Mouse (Mus musculus) midbrain, embryonic 13.5 days (tissue): Measurements from ENCODE around the gene Vav2. TPM values are rescaled to one million over a fixed set of nuclear protein-coding genes. Genes with fewer than 3 reads are reported as not detected.

Experiments
- ATAC-seq: fragments of 200-750 bp; cut with Nextera tagmentation; 2 replicates; pipeline ENCODE4 v1.8.0; 2017; ENCODE audit warnings: mild to moderate bottlenecking, moderate TSS enrichment, moderate library complexity
- H3K27ac ChIP-seq: fragments of 300-500 bp; sonication (generic); 2 replicates; pipeline ENCODE4 v1.5.1; 2015; ENCODE audit warnings: inconsistent platforms, mild to moderate bottlenecking, moderate library complexity
- H3K27me3 ChIP-seq: fragments of 300-500 bp; sonication (generic); 2 replicates; pipeline ENCODE4 v1.6.1; 2015; ENCODE audit warnings: mild to moderate bottlenecking, inconsistent platforms
- H3K36me3 ChIP-seq: fragments of 300-500 bp; sonication (generic); 2 replicates; pipeline ENCODE4 v1.6.1; 2015; ENCODE audit warnings: mild to moderate bottlenecking, inconsistent platforms
- H3K4me1 ChIP-seq: fragments of 300-500 bp; sonication (generic); replicated peaks from 2 replicates; pipeline ENCODE4 v1.6.1; 2015; ENCODE audit warnings: inconsistent platforms
- H3K4me2 ChIP-seq: fragments of 300-500 bp; sonication (generic); replicated peaks from 2 replicates; pipeline ENCODE4 v1.6.1; 2015; ENCODE audit warnings: moderate library complexity, mild to moderate bottlenecking, inconsistent platforms
- H3K4me3 ChIP-seq: fragments of 300-500 bp; sonication (generic); replicated peaks from 2 replicates; pipeline ENCODE4 v1.5.1; 2015; ENCODE audit warnings: mild to moderate bottlenecking, inconsistent platforms
- H3K9ac ChIP-seq: fragments of 300-500 bp; sonication (generic); replicated peaks from 2 replicates; pipeline ENCODE4 v1.6.1; 2015; ENCODE audit warnings: mild to moderate bottlenecking, inconsistent platforms
- H3K9me3 ChIP-seq: fragments of 300-500 bp; sonication (generic); 2 replicates; pipeline ENCODE4 v1.6.1; 2016; ENCODE audit warnings: mild to moderate bottlenecking, inconsistent platforms
- WGBS: fragments of 180-500 bp; shearing (Covaris S2); methylation state at CpG from one replicate; pipeline ENCODE4 v1.1.7; 2015; 5-methylcytosine and 5-hydroxymethylcytosine counted together
- polyA plus RNA-seq: library from polyadenylated mRNA; unstranded; fragments of >200 nt; fragmentation: Nextera tagmentation; extraction: Ambion mirVana; gene quantifications from 2 replicates; pipeline ENCODE4 v1.2.1, GENCODE M21; 2015

Gene Vav2
- polyA plus RNA-seq, 1 experiment from 2014 or later, result 15.4 TPM

DNA sequence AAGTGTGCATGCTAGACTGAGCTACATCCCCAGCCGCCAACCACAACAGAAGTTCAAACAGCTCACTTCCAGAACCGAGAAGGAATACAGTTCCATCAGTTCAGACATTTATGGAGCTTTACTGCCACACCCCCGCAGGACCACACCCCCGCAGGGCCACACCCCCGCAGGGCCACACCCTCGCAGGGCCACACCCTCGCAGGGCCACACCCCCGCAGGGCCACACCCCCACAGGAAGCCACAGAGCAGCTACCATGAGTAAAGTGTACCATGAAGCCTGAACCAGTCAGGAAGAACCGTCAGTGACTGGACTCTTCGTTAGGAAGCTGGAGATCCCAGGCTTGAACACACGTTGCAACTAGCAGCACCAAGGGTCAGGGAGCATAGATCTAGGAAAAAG is 11.4 kb upstream of the Vav2 start:
- WGBS, result 27% methylated on average over 11 of the region's 11 CpGs
- Histone ChIP-seq H3K4me2 (no peak overlapping the region), H3K27ac (no peak overlapping the region), H3K4me3 (no peak overlapping the region), H3K4me1 (peaks cover 11% of the 10 kb centered on the region), H3K36me3 (no peaks in the 10 kb centered on the region), H3K27me3 (no peaks in the 10 kb centered on the region), H3K9me3 (no peaks in the 10 kb centered on the region), H3K9ac (no peak overlapping the region)
- no peak for ATAC-seq

DNA sequence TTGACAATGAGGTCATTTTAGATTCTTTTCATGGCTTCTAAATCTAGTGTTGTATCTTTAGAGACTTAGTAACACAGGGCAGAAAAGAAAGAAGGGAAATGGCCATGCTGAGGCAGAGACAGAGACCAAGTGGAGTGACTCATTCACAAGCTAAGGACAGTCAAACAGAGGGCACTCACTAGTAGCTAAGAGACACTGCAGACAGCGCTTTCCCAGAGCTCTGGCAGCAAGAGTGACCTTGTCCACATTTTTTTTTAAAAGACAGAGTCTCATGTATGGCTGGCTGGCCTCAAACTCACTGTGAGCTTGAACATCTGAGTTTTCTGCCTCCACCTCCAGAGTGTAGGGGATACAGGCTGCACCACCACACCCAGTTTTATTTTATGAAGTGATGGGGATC is 11.0 kb upstream of the Vav2 start:
- no peak overlapping the region for H3K4me2 ChIP-seq
- no peak overlapping the region for H3K27ac ChIP-seq
- peaks cover 7% of the 10 kb centered on the region for H3K4me1 ChIP-seq
- H3K27me3 ChIP-seq, result no peaks in the 10 kb centered on the region
- no peak overlapping the region for H3K9ac ChIP-seq
- H3K9me3 ChIP-seq, result no peaks in the 10 kb centered on the region
- WGBS, result 67% methylated on average over 1 of the region's 1 CpGs
- no peak overlapping the region for H3K4me3 ChIP-seq
- ATAC-seq, result no peak
- no peaks in the 10 kb centered on the region for H3K36me3 ChIP-seq

DNA sequence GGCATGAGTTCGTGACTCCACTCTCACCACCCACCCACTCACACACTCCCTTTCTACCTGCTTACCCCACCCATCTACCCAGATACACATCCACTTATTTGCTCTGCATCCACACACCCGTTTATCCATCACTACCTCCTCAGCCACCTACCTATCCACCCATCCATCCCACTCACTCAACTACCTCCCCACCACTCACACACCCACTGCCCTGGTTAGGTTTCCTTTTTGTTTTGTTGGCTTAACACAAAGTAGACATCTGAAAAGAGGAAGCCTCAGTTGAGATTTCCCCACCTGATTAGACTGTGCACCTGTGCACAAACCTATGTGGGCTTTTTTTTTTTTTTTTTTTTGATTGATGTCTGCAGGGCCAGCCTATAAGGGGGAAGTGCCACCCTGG is 5.8 kb upstream of the Vav2 start:
- H3K4me1 ChIP-seq, result peaks cover 4% of the 10 kb centered on the region
- no peaks in the 10 kb centered on the region for H3K27me3 ChIP-seq
- WGBS, result 84% methylated on average over 2 of the region's 2 CpGs
- no peak overlapping the region for H3K4me3 ChIP-seq
- no peaks in the 10 kb centered on the region for H3K9me3 ChIP-seq
- H3K36me3 ChIP-seq, result no peaks in the 10 kb centered on the region
- no peak overlapping the region for H3K27ac ChIP-seq
- H3K4me2 ChIP-seq, result no peak overlapping the region
- no peak for ATAC-seq
- no peak overlapping the region for H3K9ac ChIP-seq

DNA sequence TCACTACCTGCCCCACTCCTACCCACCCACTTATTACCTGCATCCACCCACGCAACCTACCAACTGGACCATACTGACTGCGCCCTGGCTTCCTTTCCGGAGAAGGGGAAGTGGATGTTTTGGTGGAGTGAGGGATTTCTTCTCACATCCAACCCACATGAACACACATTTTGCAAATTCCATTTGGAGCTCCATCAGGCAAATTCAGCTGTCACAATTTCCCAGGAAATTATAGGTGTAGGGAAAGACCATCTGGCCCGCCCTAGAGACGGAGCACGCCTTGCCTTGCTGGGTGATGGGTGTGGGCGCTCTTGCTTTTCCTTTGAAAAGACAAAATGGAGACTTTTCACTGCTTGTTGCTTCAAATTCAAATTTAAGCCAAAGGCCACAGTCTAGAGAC is 3.8 kb upstream of the Vav2 start:
- no peaks in the 10 kb centered on the region for H3K9me3 ChIP-seq
- H3K4me2 ChIP-seq, result no peak overlapping the region
- WGBS, result 93% methylated on average over 7 of the region's 7 CpGs
- H3K4me3 ChIP-seq, result no peak overlapping the region
- H3K27ac ChIP-seq, result no peak overlapping the region
- H3K36me3 ChIP-seq, result no peaks in the 10 kb centered on the region
- no peak for ATAC-seq
- no peak overlapping the region for H3K9ac ChIP-seq
- H3K4me1 ChIP-seq, result peaks cover 11% of the 10 kb centered on the region
- H3K27me3 ChIP-seq, result no peaks in the 10 kb centered on the region

DNA sequence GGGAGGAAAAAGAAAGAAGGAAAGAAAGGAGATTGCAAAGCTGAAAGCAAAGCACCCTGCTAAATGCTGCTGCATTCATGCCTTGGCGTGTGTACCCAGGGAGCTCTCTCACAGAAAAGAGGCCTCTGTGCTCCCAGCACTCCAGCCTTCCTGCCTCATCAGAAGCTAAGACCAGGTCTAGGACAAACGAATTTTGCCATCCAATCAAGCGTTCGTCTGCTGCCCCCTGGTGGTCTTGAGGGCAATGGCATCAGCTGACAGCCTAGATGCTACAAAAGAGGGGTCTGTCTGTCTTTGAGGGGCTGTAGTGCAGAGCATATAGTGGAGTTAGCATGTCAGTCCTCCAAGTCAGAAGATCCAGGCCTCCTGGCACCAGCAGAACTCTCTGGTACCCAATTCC is 1.2 kb upstream of the Vav2 start:
- ATAC-seq, result peak; percentile 25; the same call in 1 of the 2 replicates
- Histone ChIP-seq H3K27ac (peak overlapping the region; percentile 59), H3K4me2 (0 out of 2 replicates have a peak overlapping the region, but pooled peaks have one; percentile 78)

DNA sequence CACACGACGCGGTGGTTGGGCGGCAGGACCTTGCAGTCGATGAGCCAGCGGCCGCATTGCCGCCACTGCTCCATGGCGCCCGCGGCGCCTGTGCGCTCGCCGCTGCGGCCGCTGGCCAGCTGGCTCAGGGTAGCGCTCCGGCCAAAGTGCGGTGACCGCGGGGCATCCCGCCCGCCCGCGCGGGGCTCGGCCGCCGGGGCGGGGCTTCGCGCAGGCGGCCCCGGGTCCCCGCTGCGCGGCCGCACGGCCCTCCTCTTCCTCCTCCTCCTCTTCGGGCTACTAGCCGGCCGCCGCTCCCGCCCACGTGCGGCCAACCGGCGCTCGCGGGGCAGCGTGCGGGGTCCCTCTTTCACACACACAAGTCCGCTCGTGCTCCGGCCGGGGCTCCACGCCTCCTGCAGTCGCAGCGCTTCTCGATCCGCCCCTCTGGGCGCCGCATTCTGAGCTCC is 403 bp downstream of the Vav2 start:
- Histone ChIP-seq H3K4me1 (peaks cover 53% of the 10 kb centered on the region), H3K36me3 (no peaks in the 10 kb centered on the region), H3K27me3 (no peaks in the 10 kb centered on the region), H3K9me3 (no peaks in the 10 kb centered on the region), H3K27ac (peak overlapping the region; percentile 87), H3K9ac (peak overlapping the region; percentile 96), H3K4me2 (peak overlapping the region; percentile 78), H3K4me3 (peak overlapping the region; percentile 86)
- ATAC-seq, result peak; percentile 27
- under 1% methylated on average over 54 of the region's 64 CpGs for WGBS

More for the DNA sequence above, 1.2 kb upstream of the Vav2 start:
- H3K4me1 ChIP-seq, result peaks cover 37% of the 10 kb centered on the region
- no peaks in the 10 kb centered on the region for H3K36me3 ChIP-seq
- no peaks in the 10 kb centered on the region for H3K27me3 ChIP-seq
- no peak overlapping the region for H3K4me3 ChIP-seq
- H3K9me3 ChIP-seq, result no peaks in the 10 kb centered on the region
- H3K9ac ChIP-seq, result no peak overlapping the region
- WGBS, result 0% methylated on average over 4 of the region's 4 CpGs

DNA sequence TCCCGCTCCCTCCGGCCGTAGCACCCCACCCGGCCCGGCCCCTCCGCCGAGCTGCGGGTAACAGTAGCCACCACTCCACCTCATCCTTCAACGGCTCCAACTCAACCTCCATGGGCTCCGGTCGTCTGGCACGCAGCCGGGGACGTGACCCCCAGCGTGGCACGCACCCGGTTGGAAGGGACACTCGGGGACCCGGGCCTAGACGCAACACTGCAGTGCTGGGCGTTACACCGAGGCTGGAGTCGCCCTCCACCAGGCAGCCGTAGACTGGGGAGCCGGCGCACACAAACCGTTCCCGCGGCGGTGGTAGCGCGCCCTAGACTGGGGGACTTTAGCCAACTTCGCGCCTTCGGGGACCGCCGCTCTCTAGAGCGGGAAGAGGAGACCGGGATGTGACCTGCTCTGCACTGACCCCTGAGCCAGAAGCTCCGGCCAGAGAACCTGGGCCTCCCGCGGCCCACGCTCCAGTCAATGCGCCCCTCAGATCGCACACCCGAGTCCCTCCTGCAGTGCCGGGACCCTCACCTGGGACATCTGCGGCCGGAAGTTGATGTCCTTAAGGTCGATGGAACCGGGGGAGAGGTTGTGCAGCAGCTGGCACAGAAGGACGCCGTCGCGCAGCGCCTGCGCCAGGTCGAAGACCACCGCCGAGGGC is 955 bp downstream of the Vav2 start:
- Histone ChIP-seq H3K4me1 (peaks cover 59% of the 10 kb centered on the region), H3K36me3 (no peaks in the 10 kb centered on the region), H3K27me3 (no peaks in the 10 kb centered on the region), H3K4me3 (peak overlapping the region; percentile 86), H3K9ac (peak overlapping the region; percentile 96), H3K4me2 (peak overlapping the region; percentile 78), H3K27ac (peak overlapping the region; percentile 87), H3K9me3 (no peaks in the 10 kb centered on the region)
- WGBS, result under 1% methylated on average over 56 of the region's 60 CpGs
- ATAC-seq, result peak; percentile 28

DNA sequence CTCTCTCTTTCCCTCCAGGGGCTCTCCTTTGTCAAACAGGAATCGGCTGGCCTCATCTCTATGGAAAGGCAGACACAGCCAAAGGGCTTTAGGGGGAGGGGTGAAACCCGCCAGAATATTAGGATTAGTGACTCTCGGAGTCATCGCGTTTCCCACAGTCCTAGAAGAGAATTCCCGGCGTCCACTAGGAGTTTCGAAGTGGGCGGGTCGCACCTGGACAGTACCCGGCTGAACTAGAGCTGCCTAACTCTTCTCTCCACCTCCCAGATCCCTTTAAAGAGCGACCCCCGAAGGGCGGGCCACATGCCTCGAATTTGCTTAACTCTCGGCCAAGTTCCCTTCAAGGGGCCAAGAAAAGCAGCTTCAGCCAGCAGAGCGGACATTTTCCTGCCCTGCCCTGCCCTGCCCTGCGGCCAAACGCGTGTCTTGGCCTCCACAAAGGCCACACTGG is 1.6 kb downstream of the Vav2 start:
- Histone ChIP-seq H3K4me3 (peak overlapping the region; percentile 86), H3K4me2 (peak overlapping the region; percentile 78), H3K9me3 (no peaks in the 10 kb centered on the region), H3K27me3 (no peaks in the 10 kb centered on the region), H3K9ac (peak overlapping the region; percentile 96), H3K4me1 (peaks cover 59% of the 10 kb centered on the region), H3K36me3 (no peaks in the 10 kb centered on the region), H3K27ac (peak overlapping the region; percentile 87)
- 0% methylated on average over 20 of the region's 20 CpGs for WGBS
- ATAC-seq, result 0 out of 2 replicates have a peak, but pooled peaks have one; percentile 7

DNA sequence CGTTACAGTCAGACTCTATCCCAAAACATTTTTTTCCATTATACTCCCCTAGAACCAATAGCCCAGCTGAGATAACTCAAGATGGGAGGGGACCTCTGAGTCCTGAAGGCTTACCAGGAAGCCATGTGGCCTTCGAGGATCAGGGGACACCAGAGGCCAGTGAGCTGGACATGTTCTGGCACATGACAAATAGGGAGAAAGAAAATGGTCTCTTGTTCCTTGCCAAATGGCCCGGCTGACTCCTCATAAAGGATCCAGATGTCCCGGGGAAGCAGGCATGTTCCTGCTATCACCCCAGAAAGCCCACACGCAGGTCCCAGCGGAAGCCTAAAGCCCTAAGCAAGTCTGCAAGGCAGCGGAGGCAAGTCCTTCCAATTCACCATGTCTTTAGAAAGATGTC is 3.2 kb downstream of the Vav2 start:
- no peak overlapping the region for H3K27ac ChIP-seq
- ATAC-seq, result no peak
- H3K4me2 ChIP-seq, result peak overlapping the region; percentile 78
- peaks cover 72% of the 10 kb centered on the region for H3K4me1 ChIP-seq
- H3K9me3 ChIP-seq, result no peaks in the 10 kb centered on the region
- 69% methylated on average over 7 of the region's 7 CpGs for WGBS
- H3K9ac ChIP-seq, result 0 out of 2 replicates have a peak overlapping the region, but pooled peaks have one; percentile 96
- no peaks in the 10 kb centered on the region for H3K27me3 ChIP-seq
- H3K4me3 ChIP-seq, result peak overlapping the region; percentile 6
- no peaks in the 10 kb centered on the region for H3K36me3 ChIP-seq

DNA sequence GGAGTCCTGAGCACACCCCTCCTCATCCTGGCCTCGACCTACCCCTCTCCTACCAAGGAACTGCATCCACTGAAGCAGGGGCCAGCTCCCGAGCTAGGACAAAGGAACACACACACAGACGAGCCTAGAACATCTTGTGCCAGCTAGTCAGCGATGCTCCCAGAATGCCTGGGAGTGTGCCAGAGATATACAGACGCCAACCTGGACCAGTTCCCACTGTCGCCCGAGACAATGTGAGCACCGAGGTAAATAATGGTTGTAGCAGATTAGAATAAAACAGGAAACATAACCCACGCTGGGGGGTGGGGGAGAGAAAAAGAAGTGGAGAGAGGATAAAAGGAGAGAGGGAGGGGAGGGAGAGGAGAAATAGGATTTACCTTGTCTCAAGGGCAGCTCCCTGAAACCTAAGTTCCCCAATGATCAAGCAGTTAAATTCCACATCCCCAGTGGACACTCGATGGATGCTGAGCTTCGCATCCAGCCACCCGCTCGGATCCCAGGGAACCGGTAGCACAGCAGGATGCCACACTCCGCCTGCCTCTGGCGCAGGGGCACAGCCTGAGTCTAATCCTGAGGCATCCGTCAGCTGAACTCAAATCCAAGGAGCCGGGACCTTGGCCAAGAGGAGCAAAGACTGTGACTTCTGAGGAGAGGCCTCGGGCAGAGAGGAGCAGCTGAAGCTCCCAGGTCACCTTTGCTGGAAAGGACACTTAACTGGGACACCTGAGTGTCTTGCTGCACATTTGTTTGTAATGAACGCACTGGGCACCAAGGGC is 5.4 kb downstream of the Vav2 start:
- Histone ChIP-seq H3K27ac (peak overlapping the region; percentile 52; the same call in 1 of the 2 replicates), H3K4me3 (no peak overlapping the region), H3K9me3 (no peaks in the 10 kb centered on the region), H3K9ac (no peak overlapping the region), H3K27me3 (no peaks in the 10 kb centered on the region), H3K36me3 (no peaks in the 10 kb centered on the region), H3K4me2 (peak overlapping the region; percentile 4), H3K4me1 (peaks cover 78% of the 10 kb centered on the region)
- no peak for ATAC-seq
- WGBS, result 59% methylated on average over 20 of the region's 20 CpGs

DNA sequence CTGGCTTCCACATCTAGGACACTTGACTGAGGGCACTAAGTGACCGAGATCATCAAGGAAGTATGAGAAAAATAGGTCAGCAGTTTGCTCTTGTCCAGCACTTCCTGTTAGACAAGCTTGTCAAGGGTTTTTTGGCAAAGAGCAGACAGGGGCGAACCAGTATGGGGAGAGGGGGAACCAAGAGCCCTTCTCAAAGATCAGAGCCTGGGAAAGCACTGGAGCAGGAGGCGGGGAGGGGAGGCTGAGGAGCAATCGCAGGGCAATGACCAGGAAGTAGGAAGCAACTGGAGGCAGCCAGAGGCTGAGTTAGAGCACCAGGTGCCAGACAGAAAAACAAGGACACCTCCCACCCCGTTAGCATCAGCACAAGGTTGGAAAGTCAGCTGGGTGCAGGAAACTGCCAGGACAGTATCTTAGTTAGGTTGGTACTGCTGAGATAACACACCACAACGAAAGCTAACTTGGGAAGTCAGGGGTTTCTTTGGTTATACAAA is 8.2 kb downstream of the Vav2 start:
- Histone ChIP-seq H3K27ac (0 out of 2 replicates have a peak overlapping the region, but pooled peaks have one; percentile 10), H3K4me1 (peaks cover 86% of the 10 kb centered on the region), H3K9me3 (no peaks in the 10 kb centered on the region), H3K9ac (peak overlapping the region; percentile 10; the same call in 1 of the 2 replicates), H3K4me3 (no peak overlapping the region), H3K4me2 (no peak overlapping the region), H3K36me3 (no peaks in the 10 kb centered on the region), H3K27me3 (no peaks in the 10 kb centered on the region)
- 60% methylated on average over 6 of the region's 6 CpGs for WGBS
- ATAC-seq, result no peak

DNA sequence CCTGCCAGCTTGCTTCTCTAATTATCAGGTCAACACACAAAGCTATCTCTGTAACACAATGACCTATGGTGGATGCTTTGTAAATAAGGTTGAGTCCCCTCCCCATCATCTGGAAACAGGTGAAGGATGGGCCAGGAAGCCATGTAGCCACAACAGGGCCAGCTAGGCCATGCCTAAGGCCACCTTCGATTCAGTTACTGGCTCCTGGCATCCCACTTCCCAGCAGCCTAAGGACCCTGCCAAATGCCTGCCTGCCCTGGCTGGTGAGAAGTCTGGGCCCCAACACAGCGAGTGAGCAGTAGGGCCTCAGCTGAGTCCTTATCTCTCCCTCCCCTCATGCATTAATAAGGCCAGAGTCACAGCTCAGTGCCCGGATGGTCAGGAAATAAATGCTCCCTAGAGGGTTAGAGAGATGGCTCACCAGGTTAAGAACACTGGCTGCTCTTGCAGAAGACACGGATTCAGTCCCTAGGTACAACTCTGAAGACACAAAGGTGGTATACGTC is 9.1 kb downstream of the Vav2 start:
- H3K27ac ChIP-seq, result no peak overlapping the region
- no peak overlapping the region for H3K4me2 ChIP-seq
- WGBS, result 57% methylated on average over 5 of the region's 5 CpGs
- no peaks in the 10 kb centered on the region for H3K9me3 ChIP-seq
- H3K36me3 ChIP-seq, result no peaks in the 10 kb centered on the region
- H3K4me1 ChIP-seq, result peaks cover 85% of the 10 kb centered on the region
- no peak overlapping the region for H3K4me3 ChIP-seq
- peak overlapping the region; percentile 19; the same call in 1 of the 2 replicates for H3K9ac ChIP-seq
- H3K27me3 ChIP-seq, result no peaks in the 10 kb centered on the region
- ATAC-seq, result no peak
